Mouse (Mus musculus) kidney, adult 18-20 months (tissue): Measurements from ENCODE around the gene Dab2ip.
A peak's percentile ranks its signal among the peaks of the same experiment; 100 is the strongest.

Experiments
- DNase-seq: peaks from one replicate; pipeline ENCODE4 v3.0.0; 2021

Dab2ip gene

DNA sequence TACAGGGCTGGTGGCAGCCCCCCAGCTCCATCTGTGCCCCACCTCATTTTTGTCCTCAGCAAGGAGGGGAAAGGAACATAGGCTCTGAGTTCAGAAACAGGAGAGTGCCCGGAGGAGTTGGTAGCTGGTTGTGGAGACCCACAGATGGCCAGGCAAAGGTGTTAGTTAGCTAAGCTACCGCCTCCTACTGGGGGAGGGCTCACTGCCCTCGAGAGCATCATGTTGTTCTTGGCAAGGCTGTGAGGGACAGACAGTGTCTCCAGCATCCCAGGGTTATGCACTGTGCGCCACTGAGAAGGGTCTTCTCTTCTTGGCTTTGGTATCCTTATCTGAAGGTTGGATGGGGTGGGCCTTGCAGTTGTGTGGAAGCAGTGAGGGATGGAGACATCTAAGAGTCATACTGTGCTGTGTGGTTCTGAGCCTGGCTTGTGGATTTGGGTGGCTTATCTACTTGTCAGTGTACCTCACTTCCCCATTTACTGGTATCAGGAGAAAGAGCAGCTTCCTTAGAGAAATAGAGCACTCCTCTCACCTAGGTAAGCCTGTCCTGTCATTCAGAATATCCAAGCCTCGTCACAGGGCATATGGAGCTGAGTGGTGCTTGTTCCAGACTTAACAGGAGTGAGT lies 66.4 kb downstream of the Dab2ip start:
- DNase-seq: no peak

DNA sequence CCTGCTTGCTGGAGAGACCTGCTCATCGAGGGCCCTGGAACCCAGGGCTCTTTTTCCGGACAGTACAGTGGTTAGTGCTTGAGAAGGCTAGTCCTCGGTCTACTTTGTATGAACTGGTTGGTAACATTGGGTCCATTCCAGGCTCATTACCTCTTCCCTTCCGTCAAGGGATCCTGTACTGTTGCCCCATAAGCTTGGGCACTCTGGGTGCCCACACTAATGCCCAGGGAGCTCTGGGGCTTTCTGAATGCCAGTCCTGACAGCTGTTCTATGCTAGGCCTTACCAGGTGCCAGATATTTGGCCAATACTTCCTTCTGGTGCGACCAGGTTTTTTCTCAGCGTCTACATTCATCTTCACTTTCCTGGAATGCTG lies 66.9 kb downstream of the Dab2ip start:
- DNase-seq: no peak

DNA sequence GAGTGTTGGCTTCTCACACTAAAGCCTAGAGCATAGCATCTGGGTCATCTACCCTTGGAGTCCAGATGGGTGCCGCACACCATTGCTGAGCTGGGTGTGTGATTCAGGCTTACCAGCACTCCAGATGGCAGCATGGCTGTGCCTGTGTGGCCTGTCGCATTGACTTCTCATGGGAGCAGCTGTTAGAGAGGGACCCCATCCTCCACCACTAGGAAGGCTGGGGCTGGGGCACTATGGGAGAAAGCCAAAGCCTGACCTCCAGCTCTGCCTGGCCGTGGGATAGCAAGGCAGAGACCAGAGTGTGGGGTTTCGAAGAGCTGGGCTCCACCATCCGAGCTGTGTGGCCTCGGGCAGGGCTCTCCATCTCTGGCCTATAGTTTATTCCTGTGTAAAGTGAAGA lies 67.5 kb downstream of the Dab2ip start:
- DNase-seq: no peak

DNA sequence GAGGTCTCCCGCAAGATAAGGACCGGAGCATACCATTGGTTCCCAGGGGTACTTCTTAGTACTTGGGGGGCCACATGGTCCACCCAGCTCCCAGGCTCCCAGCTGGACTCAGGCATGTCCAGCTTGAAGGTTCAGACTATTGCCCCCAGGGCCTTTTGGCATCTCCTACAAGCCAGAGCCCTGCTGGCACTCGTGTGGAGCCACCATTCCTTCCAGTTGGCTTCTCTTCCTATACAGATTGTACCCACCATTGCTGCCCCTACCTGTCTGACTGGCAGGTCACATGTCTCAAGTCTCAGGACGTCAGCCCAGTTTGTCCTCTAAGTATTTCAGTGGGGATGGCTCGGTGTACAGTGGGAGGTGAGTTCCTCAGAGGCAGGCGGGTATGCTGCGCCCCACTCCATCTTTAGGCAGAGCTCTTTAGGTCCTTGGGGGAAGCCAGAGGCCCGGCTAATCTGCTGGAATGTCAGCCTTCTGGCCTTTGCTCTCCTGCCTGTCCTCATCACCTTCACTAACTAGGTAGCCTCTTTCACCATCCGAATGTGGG lies 68.2 kb downstream of the Dab2ip start:
- DNase-seq: no peak

DNA sequence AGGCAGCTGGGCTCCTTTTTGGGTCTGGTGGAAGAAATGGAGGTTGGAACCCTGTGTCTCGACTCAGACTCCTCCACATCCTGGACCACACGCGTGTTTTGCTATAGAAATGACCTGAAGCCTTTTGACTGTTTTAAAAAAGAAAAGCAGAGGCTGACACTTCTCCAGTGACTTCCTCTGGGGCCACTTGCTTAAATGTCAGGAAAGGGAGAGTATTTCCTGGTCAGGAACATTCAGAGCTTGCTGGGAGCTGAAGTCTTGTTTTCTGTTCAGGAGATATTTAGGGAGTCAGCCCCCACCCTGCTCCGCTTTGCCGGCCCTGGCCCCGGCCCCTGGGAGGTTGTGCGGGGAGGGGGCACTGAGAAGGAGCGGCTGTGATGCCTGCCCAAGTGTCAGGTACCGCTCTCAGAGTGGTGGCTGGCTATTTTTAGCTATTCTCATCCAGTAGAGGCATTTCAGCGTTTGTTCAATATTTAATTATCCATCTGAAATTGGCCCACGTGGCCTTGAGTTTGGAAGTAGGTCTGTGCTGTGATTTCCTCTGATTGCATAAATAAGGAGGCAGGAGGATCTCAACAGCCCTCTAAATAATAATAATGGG lies 69.3 kb downstream of the Dab2ip start:
- DNase-seq: no peak

GRCm38 (mm10) chr2:35628052-35628451 lies 70.0 kb downstream of the Dab2ip start:
- no peak for DNase-seq

DNA sequence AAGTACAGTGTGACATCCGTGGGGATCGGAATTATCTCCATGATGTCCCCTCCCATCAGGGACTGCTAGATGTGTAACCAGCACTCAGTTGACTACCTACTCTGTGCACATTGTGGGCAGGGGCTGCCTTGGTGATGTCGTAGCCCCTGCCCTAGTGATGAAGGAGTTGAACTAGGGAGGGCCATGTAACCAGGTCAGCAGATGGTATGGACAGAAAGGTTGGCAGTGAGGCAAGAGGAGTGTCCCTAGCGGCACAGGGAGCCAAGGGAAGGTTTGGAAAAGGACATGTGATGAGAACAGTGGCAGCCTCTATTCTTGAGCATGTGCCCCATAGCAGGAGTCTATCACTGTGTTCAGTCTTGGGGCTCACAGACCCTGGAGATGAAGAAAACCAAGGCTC lies 70.6 kb downstream of the Dab2ip start:
- no peak for DNase-seq

GRCm38 (mm10) chr2:35629126-35629525 lies 71.1 kb downstream of the Dab2ip start:
- DNase-seq: no peak

DNA sequence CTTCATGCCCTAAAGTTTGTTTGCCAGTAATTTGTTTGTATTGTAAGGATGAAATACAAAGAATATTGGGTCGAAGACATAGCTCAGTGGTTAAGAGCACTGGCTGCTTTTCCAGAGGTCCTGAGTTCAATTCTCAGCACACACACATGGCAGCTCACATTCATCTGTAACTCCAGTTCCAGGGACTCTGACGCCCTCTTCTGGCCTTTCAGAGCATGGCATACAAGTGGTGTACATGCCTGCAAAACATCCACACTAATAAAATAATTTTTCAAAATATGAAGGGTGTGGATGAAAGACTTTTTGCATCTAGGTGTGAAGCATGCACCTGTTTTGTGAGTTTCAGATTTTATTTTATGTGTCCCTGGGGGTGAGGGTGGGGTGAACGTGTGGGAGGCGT lies 75.3 kb downstream of the Dab2ip start:
- no peak for DNase-seq

DNA sequence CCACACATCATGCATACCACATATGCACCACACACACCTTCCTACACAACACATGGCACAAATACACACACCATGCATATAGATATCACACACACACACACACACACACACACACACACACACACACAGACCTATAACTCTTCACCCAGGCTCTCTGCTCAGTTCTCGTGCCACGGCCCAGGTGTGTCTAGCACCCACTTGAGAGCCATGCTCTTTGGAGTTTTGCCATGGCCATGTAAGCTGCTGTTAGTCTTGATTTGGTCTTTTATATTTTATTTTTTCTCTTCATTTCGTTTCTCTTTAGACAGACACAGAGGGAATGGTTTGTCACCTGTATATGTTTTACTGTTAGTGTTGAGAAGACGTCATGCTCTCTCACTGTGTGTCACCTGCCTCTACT lies 76.9 kb downstream of the Dab2ip start:
- DNase-seq: no peak

DNA sequence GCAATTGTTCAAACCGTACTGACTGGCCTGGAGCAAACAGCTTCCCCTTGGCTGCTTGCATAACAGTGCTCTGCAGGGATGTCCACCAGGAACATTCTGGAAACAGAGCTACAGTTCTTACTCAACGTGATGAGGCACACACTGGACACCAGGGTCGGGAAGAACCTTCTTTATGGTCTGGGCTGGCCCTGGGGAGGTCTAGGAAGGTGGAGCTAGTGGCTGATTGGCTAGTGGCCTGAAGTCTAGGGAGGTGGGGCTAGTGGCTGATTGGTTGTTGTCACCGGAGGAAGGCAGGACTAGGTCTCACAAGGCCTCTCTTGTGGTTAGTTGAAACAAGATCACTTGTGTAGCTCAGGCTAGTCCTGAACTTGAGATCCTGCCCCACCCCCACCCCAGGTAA lies 77.5 kb downstream of the Dab2ip start:
- DNase-seq: no peak

- DNase-seq: no peak
Observed at GRCm38 (mm10) chr2:35637880-35638535, 79.9 kb downstream of the Dab2ip start.

- no peak for DNase-seq
Observed at GRCm38 (mm10) chr2:35639799-35640198, 81.7 kb downstream of the Dab2ip start.

DNA sequence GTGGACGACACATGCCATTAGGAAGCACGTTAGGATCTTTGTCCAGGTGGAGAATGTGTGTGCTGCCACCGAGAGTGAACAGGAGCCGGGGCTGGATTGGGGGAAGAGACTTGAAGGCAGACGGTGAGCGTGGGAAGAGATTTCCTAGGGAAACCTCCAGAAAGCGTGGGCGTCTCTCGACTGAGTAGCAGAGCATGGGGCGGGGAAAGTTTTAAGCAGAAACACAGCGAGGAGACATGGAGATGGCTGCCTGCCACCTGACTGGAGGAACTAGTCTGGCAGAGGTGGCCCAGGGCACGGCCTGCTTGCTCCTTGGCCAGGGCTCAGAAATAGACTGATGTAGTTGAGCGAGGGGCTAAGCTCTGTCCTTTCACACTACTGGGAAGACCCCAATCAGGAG lies 82.5 kb downstream of the Dab2ip start:
- DNase-seq: peak; percentile 45

DNA sequence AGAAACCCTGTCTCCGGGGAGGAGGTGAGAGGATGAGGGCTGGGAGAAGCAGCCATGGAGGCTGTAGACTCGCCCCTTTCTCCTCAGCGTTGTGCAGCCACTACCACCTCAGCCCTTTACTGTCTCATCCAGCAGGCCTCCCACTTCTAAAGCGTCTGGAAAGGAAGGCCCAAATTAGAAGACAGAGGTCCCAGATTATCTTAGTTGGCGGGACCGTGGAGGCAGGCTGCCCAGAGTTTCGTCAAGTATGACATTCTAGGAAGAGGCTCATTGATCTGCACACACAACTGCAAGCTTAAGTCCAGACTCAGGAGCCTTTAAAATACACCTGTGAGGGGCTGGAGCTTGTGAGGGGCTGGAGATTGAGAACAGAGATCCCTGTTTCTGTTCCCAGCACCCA lies 84.2 kb downstream of the Dab2ip start:
- no peak for DNase-seq

DNA sequence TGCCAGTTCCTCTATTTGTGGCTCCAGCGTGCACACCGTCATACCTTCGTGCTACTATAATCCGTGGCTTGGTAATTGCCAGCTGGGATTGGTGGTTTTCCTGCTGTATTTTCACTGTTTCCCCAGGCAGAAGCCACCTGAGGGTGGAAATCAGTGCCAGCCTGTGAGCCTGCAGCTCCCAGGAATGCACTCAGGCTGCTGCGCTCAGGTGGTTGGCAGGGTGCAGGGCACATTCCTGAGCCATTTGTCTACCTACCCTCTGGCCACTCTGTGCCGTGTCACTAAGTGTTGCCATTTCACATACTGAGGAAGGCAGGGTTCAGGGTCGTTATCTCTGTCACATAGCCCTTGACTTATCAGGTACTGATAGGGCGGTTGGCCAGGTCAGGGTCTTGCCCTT lies 88.5 kb downstream of the Dab2ip start:
- DNase-seq: no peak

DNA sequence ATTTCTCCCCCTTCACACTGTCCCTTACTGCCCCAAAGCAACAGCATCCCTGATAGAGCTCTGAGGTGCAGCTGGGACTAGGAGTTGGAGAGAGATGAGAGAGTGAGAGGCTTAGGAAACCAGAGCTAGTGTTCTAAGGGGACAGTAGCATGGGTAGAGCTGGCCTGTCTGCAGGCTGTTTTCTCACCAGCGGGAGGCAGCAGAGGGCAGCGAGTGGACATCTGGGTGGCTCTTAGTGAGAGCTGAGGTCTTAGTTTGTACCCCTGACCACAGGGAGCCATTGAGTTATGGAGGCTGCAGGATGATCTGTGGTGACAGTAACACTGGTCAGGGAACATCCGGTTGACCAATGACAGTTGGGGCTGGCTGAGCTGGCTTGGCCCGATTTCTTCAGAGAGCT lies 91.6 kb downstream of the Dab2ip start:
- peak; percentile 89 for DNase-seq

DNA sequence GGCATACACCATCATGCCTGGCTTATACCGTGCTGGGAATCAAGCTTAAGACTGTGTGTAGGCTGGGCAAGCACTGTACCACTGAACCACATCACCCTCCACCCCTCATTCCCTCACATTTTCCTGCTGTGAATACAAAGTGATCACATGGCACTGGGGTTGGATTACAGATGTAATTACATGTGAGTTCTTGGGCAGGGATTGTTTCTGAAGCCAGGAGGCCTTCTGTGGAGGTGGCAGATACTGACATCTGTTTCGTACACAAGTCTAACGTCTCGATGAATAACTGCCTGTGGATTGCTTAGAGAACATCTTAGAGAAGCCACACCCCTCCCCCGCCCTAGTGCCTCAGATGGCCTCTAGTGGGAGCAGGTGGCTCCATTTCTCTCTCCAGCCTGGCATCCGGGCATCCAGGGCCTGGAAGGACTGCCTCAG lies 93.2 kb downstream of the Dab2ip start:
- DNase-seq: peak; percentile 55

GRCm38 (mm10) chr2:35652984-35653383 lies 94.9 kb downstream of the Dab2ip start:
- DNase-seq: no peak

DNA sequence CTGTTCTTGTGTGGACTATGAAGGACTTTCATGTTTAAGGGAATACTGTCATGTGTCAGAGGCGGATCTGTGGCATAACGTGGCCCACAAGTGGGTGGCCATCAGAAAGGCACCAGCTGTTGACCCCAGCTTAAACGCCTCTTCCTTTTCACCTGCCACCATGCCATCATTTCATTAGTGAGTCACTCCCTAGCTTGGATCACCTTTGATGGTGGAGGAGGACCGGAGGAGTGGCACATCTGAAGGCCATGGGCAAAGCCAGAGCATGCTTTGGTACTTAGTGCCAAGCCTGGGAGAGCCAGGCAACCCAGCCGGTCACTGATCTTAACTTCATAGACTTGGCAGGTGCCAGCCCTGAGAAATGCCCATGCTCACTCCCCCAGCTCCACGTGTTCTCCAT lies 96.7 kb downstream of the Dab2ip start:
- DNase-seq: no peak

GRCm38 (mm10) chr2:35655996-35656395 lies 97.9 kb downstream of the Dab2ip start:
- no peak for DNase-seq

GRCm38 (mm10) chr2:35658311-35658710 lies 100.2 kb downstream of the Dab2ip start:
- DNase-seq: no peak

GRCm38 (mm10) chr2:35659578-35660194 lies 101.6 kb downstream of the Dab2ip start:
- DNase-seq: no peak

DNA sequence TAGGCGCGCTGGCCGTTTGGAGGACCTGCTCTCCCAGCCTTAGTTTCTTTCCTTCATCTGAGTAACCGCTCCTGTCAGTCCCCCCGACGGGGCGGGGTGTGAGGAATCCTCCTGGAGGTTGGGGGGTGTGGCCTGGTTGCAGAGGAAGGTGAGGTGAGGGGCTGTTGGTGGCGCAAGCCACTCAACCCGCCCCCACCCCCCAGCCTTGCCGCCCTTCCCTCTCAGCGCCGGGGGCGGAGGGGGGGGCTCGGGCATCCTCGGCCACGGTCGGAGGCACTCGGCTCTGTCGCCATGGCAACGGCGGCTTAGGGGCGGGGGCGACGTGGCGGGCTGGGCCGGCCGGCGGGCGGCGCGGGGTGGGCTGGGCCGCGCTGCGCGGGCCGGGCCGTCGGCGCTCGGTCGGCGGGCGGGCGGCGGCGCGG lies 102.9 kb downstream of the Dab2ip start:
- peak; percentile 70 for DNase-seq
